Mouse (Mus musculus): Measurements from ENCODE around the gene Itih5.

DNA sequence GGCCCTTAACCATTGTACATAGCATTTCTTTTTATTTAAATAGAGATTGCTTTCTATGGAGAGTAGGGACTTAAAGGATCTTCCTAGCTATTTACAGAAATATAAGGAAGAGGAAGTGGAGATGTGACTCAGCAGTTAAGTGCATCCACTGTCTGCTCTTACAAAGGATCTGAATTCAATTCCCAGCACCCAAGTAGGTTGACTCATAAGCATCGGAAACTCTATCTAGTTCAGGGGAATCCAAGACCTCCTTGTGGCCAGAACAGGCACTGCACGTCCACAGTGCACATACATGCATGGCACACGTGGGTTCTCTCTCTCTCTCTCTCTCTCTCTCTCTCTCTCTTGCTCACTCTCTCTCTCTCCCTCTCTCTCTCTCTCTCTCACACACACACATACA lies 41.8 kb downstream of the Itih5 start:
- TF ChIP-seq CTCF (IDR thresholded peaks at IDR 0.05) (peak; percentile 22; the same call in 1 of the 2 replicates), EP300 (IDR thresholded peaks at IDR 0.05) (no peak)
